Mouse (Mus musculus): ENCODE measurements around the gene Ano6. TPM values are rescaled to one million over a fixed set of nuclear protein-coding genes. Genes with fewer than 3 reads are reported as not detected.

Gene Ano6
- polyA plus RNA-seq, 1 experiment from 2014 or later = 6.9 TPM

DNA sequence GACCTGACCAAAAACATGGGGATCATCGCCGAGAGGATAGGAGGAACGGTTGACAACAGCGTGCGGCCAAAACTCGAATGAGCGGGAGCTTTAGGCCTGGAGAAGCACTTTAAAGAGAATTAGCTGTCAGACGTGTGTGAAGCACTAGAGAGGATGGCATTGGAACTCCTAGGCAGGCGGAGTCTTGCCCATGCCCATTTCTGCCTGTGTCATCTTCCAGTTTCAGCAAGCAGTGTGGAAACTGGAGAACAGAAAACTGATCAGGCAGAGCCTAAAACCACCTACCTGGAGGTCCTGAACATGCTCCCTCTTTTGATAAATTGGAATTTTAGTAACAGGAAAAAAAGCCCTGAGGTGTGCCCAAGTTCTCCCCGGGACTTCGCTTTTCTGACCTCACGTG is 182.0 kb downstream of the Ano6 start:
- no peak overlapping the region for H3K27ac ChIP-seq (ENCODE audit: low read depth)
- H3K4me3 ChIP-seq (ENCODE audit: low read depth, low read length) = no peak overlapping the region
- no peak for DNase-seq
- no peak for ATAC-seq
- H3K9ac ChIP-seq (replicated peaks) = no peak overlapping the region
- WGBS (ENCODE audit: insufficient replicate concordance) = 85% methylated on average over 12 of the region's 12 CpGs
- no peaks in the 10 kb centered on the region for H3K9me3 ChIP-seq (ENCODE audit: low read length)
- H3K27me3 ChIP-seq (ENCODE audit: insufficient read depth, low read length) = no peaks in the 10 kb centered on the region
- no peaks in the 10 kb centered on the region for H3K4me1 ChIP-seq (ENCODE audit: insufficient read depth)
- TF ChIP-seq EP300 (IDR thresholded peaks at IDR 0.05; ENCODE audit: low read depth) (no peak), CTCF (IDR thresholded peaks at IDR 0.05; ENCODE audit: low read depth) (no peak)
- no peak overlapping the region for H3K4me2 ChIP-seq (ENCODE audit: low read depth, low read length)
- H3K36me3 ChIP-seq (replicated peaks; ENCODE audit: insufficient read depth, low read length) = peaks cover 25% of the 10 kb centered on the region

- Histone ChIP-seq H3K9ac (replicated peaks) (no peak overlapping the region), H3K27ac (ENCODE audit: low read depth) (no peak overlapping the region), H3K4me1 (ENCODE audit: insufficient read depth) (no peaks in the 10 kb centered on the region), H3K4me3 (ENCODE audit: low read depth, low read length) (no peak overlapping the region), H3K9me3 (ENCODE audit: low read length) (no peaks in the 10 kb centered on the region), H3K36me3 (replicated peaks; ENCODE audit: insufficient read depth, low read length) (peaks cover 19% of the 10 kb centered on the region), H3K4me2 (ENCODE audit: low read depth, low read length) (no peak overlapping the region), H3K27me3 (ENCODE audit: insufficient read depth, low read length) (no peaks in the 10 kb centered on the region)
- no peak for DNase-seq
- no peak for ATAC-seq
- no peak for TF ChIP-seq EP300 (IDR thresholded peaks at IDR 0.05; ENCODE audit: low read depth)
- TF ChIP-seq CTCF (IDR thresholded peaks at IDR 0.05; ENCODE audit: low read depth) = no peak
- 82% methylated on average over 10 of the region's 10 CpGs for WGBS (ENCODE audit: insufficient replicate concordance)
Measured at GRCm38 (mm10) chr15:95974021-95974597, 183.5 kb downstream of the Ano6 start.

GRCm38 (mm10) chr15:95976156-95976876 is 185.7 kb downstream of the Ano6 start:
- WGBS (ENCODE audit: insufficient replicate concordance) = 64% methylated on average over 4 of the region's 4 CpGs
- no peak for DNase-seq
- Histone ChIP-seq H3K9ac (replicated peaks) (no peak overlapping the region), H3K36me3 (replicated peaks; ENCODE audit: insufficient read depth, low read length) (peaks cover 19% of the 10 kb centered on the region), H3K4me1 (ENCODE audit: insufficient read depth) (no peaks in the 10 kb centered on the region), H3K27ac (ENCODE audit: low read depth) (no peak overlapping the region), H3K9me3 (ENCODE audit: low read length) (no peaks in the 10 kb centered on the region), H3K27me3 (ENCODE audit: insufficient read depth, low read length) (no peaks in the 10 kb centered on the region), H3K4me2 (ENCODE audit: low read depth, low read length) (no peak overlapping the region), H3K4me3 (ENCODE audit: low read depth, low read length) (no peak overlapping the region)
- TF ChIP-seq CTCF (IDR thresholded peaks at IDR 0.05; ENCODE audit: low read depth) = no peak
- TF ChIP-seq EP300 (IDR thresholded peaks at IDR 0.05; ENCODE audit: low read depth) = no peak
- no peak for ATAC-seq

- ATAC-seq (no peak), DNase-seq (no peak)
- no peak overlapping the region for H3K4me2 ChIP-seq (ENCODE audit: low read depth, low read length)
- no peaks in the 10 kb centered on the region for H3K27me3 ChIP-seq (ENCODE audit: insufficient read depth, low read length)
- H3K27ac ChIP-seq (ENCODE audit: low read depth) = no peak overlapping the region
- H3K4me3 ChIP-seq (ENCODE audit: low read depth, low read length) = no peak overlapping the region
- WGBS (ENCODE audit: insufficient replicate concordance) = 65% methylated on average over 8 of the region's 8 CpGs
- H3K9me3 ChIP-seq (ENCODE audit: low read length) = no peaks in the 10 kb centered on the region
- no peaks in the 10 kb centered on the region for H3K4me1 ChIP-seq (ENCODE audit: insufficient read depth)
- H3K36me3 ChIP-seq (replicated peaks; ENCODE audit: insufficient read depth, low read length) = peaks cover 15% of the 10 kb centered on the region
- no peak overlapping the region for H3K9ac ChIP-seq (replicated peaks)
- no peak for TF ChIP-seq EP300 (IDR thresholded peaks at IDR 0.05; ENCODE audit: low read depth)
- no peak for TF ChIP-seq CTCF (IDR thresholded peaks at IDR 0.05; ENCODE audit: low read depth)
Measured at GRCm38 (mm10) chr15:95977169-95977938, 186.7 kb downstream of the Ano6 start.

- no peak for TF ChIP-seq CTCF (IDR thresholded peaks at IDR 0.05; ENCODE audit: low read depth)
- TF ChIP-seq EP300 (IDR thresholded peaks at IDR 0.05; ENCODE audit: low read depth) = no peak
Measured at GRCm38 (mm10) chr15:95977939-95978252, 187.3 kb downstream of the Ano6 start.

GRCm38 (mm10) chr15:95980641-95981040 is 190.0 kb downstream of the Ano6 start:
- H3K36me3 ChIP-seq (replicated peaks; ENCODE audit: insufficient read depth, low read length) = 0 out of 2 replicates have a peak, but pooled peaks cover under 1% of the 10 kb centered on the region
- H3K9me3 ChIP-seq (ENCODE audit: low read length) = no peaks in the 10 kb centered on the region
- H3K27ac ChIP-seq (ENCODE audit: low read depth) = no peak overlapping the region
- H3K27me3 ChIP-seq (ENCODE audit: insufficient read depth, low read length) = no peaks in the 10 kb centered on the region
- H3K4me1 ChIP-seq (ENCODE audit: insufficient read depth) = no peaks in the 10 kb centered on the region
- DNase-seq (no peak), ATAC-seq (no peak)
- no peak overlapping the region for H3K4me3 ChIP-seq (ENCODE audit: low read depth, low read length)
- H3K4me2 ChIP-seq (ENCODE audit: low read depth, low read length) = no peak overlapping the region
- no peak overlapping the region for H3K9ac ChIP-seq (replicated peaks)
- TF ChIP-seq EP300 (IDR thresholded peaks at IDR 0.05; ENCODE audit: low read depth) = no peak
- TF ChIP-seq CTCF (IDR thresholded peaks at IDR 0.05; ENCODE audit: low read depth) = no peak
- WGBS (ENCODE audit: insufficient replicate concordance) = 61% methylated on average over 5 of the region's 5 CpGs

More at GRCm38 (mm10) chr15:95977939-95978252, 187.3 kb downstream of the Ano6 start:
- ATAC-seq = no peak
- H3K9ac ChIP-seq (replicated peaks) = no peak overlapping the region
- H3K27me3 ChIP-seq (ENCODE audit: insufficient read depth, low read length) = no peaks in the 10 kb centered on the region
- no peaks in the 10 kb centered on the region for H3K9me3 ChIP-seq (ENCODE audit: low read length)
- H3K27ac ChIP-seq (ENCODE audit: low read depth) = no peak overlapping the region
- H3K4me3 ChIP-seq (ENCODE audit: low read depth, low read length) = no peak overlapping the region
- 69% methylated on average over 3 of the region's 3 CpGs for WGBS (ENCODE audit: insufficient replicate concordance)
- no peak overlapping the region for H3K4me2 ChIP-seq (ENCODE audit: low read depth, low read length)
- H3K4me1 ChIP-seq (ENCODE audit: insufficient read depth) = no peaks in the 10 kb centered on the region
- H3K36me3 ChIP-seq (replicated peaks; ENCODE audit: insufficient read depth, low read length) = peaks cover 10% of the 10 kb centered on the region; the same call in 1 of the 2 replicates
- no peak for DNase-seq
